Mouse (Mus musculus) embryonic facial prominence, embryonic 11.5 days (tissue): ENCODE results near the gene Fam155a. TPM values are rescaled to one million over a fixed set of nuclear protein-coding genes. Genes with fewer than 3 reads are reported as not detected.

Experiments used
- ATAC-seq: fragments of 200-750 bp; cut with Nextera tagmentation; replicated peaks from 2 replicates; pipeline ENCODE4 v1.8.0; 2017; ENCODE audit warnings: low read depth; ENCODE audit not compliant: insufficient number of reproducible peaks, low FRiP score, low TSS enrichment
- DNase-seq: peaks from one replicate; pipeline ENCODE4 v3.0.0-alpha.2; 2015; ENCODE audit warnings: low spot score
- H3K27ac ChIP-seq: fragments of 300-500 bp; sonication (generic); replicated peaks from 2 replicates; pipeline ENCODE4 v1.5.1; 2014; ENCODE audit warnings: mild to moderate bottlenecking, low read depth, low read length, control low read depth
- H3K27me3 ChIP-seq: fragments of 300-500 bp; sonication (generic); 2 replicates; pipeline ENCODE4 v1.6.1; 2014; ENCODE audit warnings: mild to moderate bottlenecking, low read length, moderate library complexity, mixed read lengths; ENCODE audit not compliant: control insufficient read depth, insufficient read depth
- H3K36me3 ChIP-seq: fragments of 300-500 bp; sonication (generic); replicated peaks from 2 replicates; pipeline ENCODE4 v1.6.1; 2014; ENCODE audit warnings: low read depth, mild to moderate bottlenecking, low read length, moderate library complexity, mixed read lengths; ENCODE audit not compliant: control insufficient read depth, insufficient read depth
- H3K4me1 ChIP-seq: fragments of 300-500 bp; sonication (generic); 2 replicates; pipeline ENCODE4 v1.6.1; 2014; ENCODE audit warnings: low read length, mixed read lengths; ENCODE audit not compliant: control insufficient read depth, insufficient read depth
- H3K4me2 ChIP-seq: fragments of 300-500 bp; sonication (generic); 2 replicates; pipeline ENCODE4 v1.6.1; 2014; ENCODE audit warnings: low read depth, mild to moderate bottlenecking, control low read depth, low read length, moderate library complexity
- H3K4me3 ChIP-seq: fragments of 300-500 bp; sonication (generic); 2 replicates; pipeline ENCODE4 v1.5.1; 2014; ENCODE audit warnings: low read depth, low read length, control low read depth
- H3K9ac ChIP-seq: fragments of 300-500 bp; sonication (generic); replicated peaks from 2 replicates; pipeline ENCODE4 v1.6.1; 2014; ENCODE audit warnings: mild to moderate bottlenecking, control low read depth, low read length
- H3K9me3 ChIP-seq: fragments of 300-500 bp; sonication (generic); replicated peaks from 2 replicates; pipeline ENCODE4 v1.6.1; 2016; ENCODE audit warnings: mild to moderate bottlenecking, low read length, inconsistent platforms, mixed read lengths; ENCODE audit not compliant: control insufficient read depth
- WGBS: fragments of 180-500 bp; shearing (Covaris S2); extraction: QIAGEN DNeasy Blood & Tissue Kit; methylation state at CpG from one replicate; pipeline ENCODE4 v1.1.7; 2014; 5-methylcytosine and 5-hydroxymethylcytosine counted together
- polyA plus RNA-seq: library from polyadenylated mRNA; unstranded; fragments of >200 nt; fragmentation: Nextera tagmentation; extraction: Ambion mirVana; gene quantifications from 2 replicates; pipeline ENCODE4 v1.2.1, GENCODE M21; 2014

The Fam155a gene
- polyA plus RNA-seq, 1 experiment from 2014 or later = 0.83 TPM

DNA sequence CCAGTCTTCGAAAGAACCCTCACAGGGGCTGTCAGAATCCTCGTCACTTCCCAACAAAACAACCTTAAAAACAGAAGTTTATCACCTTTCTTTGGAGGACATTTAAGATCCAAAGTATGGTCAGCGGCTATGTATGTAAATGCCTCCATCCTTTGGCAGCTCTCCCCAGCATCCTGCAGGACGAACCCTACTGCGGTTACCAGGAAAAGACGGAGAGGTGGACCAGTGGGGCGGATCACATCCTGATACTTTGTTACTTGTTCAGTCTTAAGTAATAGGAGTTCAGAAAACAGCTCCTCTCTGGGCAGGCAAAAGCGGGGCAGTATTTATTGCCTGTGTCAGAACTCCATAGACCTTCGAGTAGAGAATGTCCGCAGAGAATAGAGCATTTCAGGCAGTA lies 335.5 kb downstream of the Fam155a start:
- Histone ChIP-seq H3K27me3 (no peaks in the 10 kb centered on the region), H3K36me3 (no peaks in the 10 kb centered on the region), H3K4me2 (no peak overlapping the region), H3K27ac (no peak overlapping the region), H3K4me3 (no peak overlapping the region), H3K4me1 (no peaks in the 10 kb centered on the region), H3K9me3 (no peaks in the 10 kb centered on the region), H3K9ac (no peak overlapping the region)
- DNase-seq (peak; percentile 30), ATAC-seq (no peak)
- 57% methylated on average over 10 of the region's 10 CpGs for WGBS

DNA sequence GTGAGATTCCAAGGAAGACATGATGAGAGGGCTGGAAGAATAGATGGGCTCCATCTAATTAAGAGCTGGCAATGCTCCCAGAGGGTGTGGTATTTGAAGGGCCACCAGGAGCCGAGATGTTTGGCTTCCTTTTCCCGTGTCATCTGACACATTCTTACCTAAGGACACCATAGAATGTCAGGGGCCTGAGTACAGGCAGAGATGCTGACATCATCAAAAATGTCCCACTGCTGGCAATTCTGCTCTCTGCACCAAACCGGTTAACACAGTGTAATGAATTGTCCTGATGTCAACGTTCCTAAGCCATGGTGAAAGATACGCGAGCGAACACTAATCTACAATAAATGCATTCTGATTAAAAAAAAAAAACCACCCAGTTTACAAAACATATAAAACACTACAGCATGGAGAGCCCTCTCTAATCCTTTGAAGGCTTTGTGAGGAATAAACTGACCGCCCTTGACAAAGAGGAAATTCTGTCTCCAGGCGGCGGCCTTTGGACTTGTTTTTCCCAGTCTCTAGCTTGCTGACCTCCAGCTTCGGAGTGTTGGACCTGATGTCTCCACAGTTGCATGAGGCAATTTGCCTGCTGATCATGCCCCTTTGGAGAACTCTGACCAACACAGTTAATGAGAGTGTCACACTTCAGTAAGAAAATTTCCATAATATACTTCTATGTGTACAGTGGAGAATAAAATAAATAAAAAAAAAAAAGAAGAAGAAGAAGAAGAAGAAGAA lies 338.2 kb downstream of the Fam155a start:
- ATAC-seq = no peak
- Histone ChIP-seq H3K36me3 (no peaks in the 10 kb centered on the region), H3K27ac (no peak overlapping the region), H3K9ac (no peak overlapping the region), H3K9me3 (no peaks in the 10 kb centered on the region), H3K4me1 (no peaks in the 10 kb centered on the region), H3K4me2 (no peak overlapping the region), H3K4me3 (no peak overlapping the region), H3K27me3 (no peaks in the 10 kb centered on the region)
- no peak for DNase-seq
- WGBS = 88% methylated on average over 11 of the region's 11 CpGs

DNA sequence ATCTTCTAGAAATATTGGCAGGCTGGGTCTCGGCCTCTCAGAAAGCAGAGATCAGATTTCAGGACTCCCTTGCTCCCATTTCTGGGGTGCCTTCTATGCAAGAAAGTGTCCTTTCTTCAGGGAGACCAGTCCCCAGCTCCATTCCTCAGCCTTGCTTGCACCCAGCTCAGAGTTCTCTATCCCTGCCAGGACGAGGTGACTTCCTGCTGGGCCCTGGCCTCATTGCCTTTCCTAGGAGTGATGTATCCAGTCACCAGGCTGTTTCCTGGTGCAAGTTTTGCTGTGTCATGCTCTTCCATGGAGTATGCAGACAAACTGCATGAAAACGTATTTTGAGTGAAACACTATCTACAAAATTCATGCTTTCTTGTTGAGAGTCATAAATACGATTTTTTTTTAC lies 342.1 kb downstream of the Fam155a start:
- DNase-seq (no peak), ATAC-seq (no peak)
- Histone ChIP-seq H3K9ac (no peak overlapping the region), H3K4me3 (no peak overlapping the region), H3K27me3 (no peaks in the 10 kb centered on the region), H3K4me2 (no peak overlapping the region), H3K4me1 (no peaks in the 10 kb centered on the region), H3K27ac (no peak overlapping the region), H3K36me3 (no peaks in the 10 kb centered on the region), H3K9me3 (no peaks in the 10 kb centered on the region)
- 55% methylated on average over 4 of the region's 4 CpGs for WGBS

DNA sequence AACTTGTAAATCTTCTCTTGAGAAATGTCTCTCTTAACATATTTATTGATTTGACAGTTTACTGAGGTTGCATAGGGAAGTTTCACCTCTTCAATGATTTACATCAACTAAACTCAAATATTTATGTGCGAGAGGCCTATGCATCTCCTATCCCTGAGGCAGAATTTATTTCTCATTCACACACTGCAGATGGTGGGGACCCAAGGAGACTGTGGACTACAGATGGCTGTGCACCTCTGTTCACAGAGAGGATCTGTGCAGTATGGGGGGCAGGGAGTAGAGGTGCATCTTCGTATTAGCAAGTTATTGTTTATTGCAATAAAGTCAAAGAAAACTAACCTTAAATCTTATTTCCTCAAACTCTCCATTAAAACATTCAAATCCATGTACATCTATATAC lies 346.9 kb downstream of the Fam155a start:
- Histone ChIP-seq H3K27ac (no peak overlapping the region), H3K36me3 (no peaks in the 10 kb centered on the region), H3K4me1 (no peaks in the 10 kb centered on the region), H3K9me3 (no peaks in the 10 kb centered on the region), H3K4me2 (no peak overlapping the region), H3K4me3 (no peak overlapping the region), H3K9ac (no peak overlapping the region), H3K27me3 (no peaks in the 10 kb centered on the region)
- no peak for ATAC-seq
- no peak for DNase-seq
- 80% methylated on average over 2 of the region's 2 CpGs for WGBS

DNA sequence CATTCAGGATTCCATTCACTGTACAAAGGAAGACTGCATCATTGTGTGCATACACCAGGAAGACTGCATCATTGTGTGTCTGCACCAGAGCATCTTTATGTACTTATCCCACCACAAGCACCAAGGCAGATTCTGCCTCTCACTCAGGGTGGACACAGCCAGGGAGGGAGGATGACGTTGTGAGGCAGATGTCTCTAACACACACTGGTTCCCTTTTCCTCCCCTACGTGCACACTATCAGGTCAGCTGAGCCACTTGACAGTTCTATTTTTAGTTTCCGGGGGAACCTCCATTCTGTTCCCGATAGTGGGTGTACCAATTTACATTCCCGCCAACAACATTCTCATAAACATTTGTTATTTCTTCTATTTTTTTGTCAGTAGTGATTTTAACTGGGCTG lies 347.4 kb downstream of the Fam155a start:
- H3K36me3 ChIP-seq = no peaks in the 10 kb centered on the region
- WGBS = 71% methylated on average over 5 of the region's 5 CpGs

DNA sequence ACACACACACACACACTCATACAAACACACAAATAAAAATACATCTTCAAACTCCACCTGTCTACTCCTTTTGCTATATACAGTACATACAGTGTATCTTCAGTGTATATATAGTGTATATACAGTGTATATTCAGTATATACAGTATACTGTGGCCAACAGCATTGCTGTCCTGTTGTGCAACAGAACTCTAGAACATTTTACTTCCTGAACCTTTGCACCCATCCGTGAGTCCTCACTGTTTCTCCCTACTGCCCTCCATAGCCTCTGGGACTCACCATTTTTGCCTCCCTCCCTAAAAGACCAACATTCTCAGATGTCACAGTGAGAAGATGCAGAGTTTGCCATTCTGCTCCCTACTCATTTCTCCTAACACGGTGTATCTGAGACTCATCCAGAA lies 347.8 kb downstream of the Fam155a start:
- Histone ChIP-seq H3K36me3 (no peaks in the 10 kb centered on the region), H3K4me3 (no peak overlapping the region), H3K4me2 (no peak overlapping the region), H3K9me3 (no peaks in the 10 kb centered on the region), H3K4me1 (no peaks in the 10 kb centered on the region), H3K27ac (no peak overlapping the region), H3K9ac (no peak overlapping the region), H3K27me3 (no peaks in the 10 kb centered on the region)
- WGBS = 75% methylated on average over 2 of the region's 2 CpGs
- no peak for DNase-seq
- no peak for ATAC-seq

More for the DNA sequence above, 347.4 kb downstream of the Fam155a start:
- no peaks in the 10 kb centered on the region for H3K4me1 ChIP-seq
- H3K9me3 ChIP-seq = no peaks in the 10 kb centered on the region
- no peak overlapping the region for H3K4me3 ChIP-seq
- no peak overlapping the region for H3K9ac ChIP-seq
- DNase-seq (no peak), ATAC-seq (no peak)
- no peak overlapping the region for H3K4me2 ChIP-seq
- H3K27ac ChIP-seq = no peak overlapping the region
- H3K27me3 ChIP-seq = no peaks in the 10 kb centered on the region

DNA sequence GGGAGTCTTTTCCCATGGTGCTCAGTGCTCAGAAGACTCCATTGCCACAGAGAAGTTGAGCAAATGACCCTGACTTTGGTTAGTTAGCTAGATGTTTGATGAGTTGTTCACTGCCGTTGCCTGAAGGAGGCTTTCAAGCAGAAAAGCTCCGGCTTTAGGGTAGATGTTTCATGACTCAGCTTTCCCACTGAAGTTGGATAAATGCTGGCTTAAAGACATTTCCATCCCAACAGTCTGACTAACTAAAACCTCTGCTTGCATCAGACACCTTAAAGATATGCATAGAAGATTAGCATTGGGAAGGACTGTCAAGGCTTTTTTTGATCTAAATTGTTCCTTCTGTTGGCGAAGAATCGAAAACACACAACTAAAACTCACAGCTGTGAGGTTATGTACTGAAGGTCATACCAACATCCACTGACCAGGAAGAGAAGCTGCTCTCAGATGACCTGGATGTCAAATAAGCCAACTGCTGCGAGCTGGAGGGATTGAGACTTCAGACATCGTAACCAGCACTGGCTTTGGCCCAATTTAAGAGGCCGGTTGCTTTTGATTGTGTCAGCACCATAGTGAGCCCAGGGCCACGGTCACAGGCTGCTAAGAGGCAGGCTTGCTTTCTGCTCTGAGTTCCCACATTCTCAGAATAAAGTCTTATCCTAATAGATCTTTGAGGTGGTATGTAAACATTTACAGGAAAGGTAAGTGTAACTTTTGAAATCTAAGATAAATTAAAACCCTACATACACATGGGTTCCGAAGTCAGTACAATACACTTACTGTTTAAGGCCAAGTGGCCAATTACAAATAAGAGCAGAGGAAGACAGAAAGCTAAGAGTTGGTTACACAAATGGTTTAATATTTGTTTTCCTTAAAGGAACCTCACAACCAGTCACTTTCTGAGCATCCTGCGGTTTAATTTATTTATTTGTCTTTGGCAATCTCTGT lies 351.8 kb downstream of the Fam155a start:
- Histone ChIP-seq H3K9ac (no peak overlapping the region), H3K4me1 (no peaks in the 10 kb centered on the region), H3K4me3 (no peak overlapping the region), H3K4me2 (no peak overlapping the region), H3K9me3 (no peaks in the 10 kb centered on the region), H3K27ac (no peak overlapping the region), H3K36me3 (no peaks in the 10 kb centered on the region), H3K27me3 (no peaks in the 10 kb centered on the region)
- ATAC-seq = no peak
- WGBS = 68% methylated on average over 10 of the region's 10 CpGs
- no peak for DNase-seq

DNA sequence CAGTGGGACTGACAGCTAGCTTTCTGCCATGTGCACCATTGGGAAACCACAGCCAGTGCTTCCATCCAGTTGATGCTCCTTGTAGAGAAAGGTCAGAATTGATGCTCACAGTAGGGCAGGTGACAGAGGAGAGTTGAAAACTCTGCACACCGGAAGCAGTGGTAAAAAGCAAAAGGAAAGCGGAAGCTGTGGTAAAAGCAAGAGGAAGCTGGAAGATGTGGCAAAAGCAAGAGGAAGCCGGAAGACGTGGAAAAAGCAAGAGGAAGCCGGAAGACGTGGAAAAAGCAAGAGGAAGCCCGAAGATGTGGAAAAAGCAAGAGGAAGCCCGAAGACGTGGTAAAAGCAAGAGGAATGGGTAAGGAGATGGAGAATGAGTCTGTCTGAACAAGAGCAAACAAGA lies 354.8 kb downstream of the Fam155a start:
- Histone ChIP-seq H3K27ac (no peak overlapping the region), H3K36me3 (no peaks in the 10 kb centered on the region), H3K27me3 (no peaks in the 10 kb centered on the region), H3K4me1 (no peaks in the 10 kb centered on the region), H3K4me2 (no peak overlapping the region), H3K4me3 (no peak overlapping the region), H3K9ac (no peak overlapping the region), H3K9me3 (no peaks in the 10 kb centered on the region)
- 87% methylated on average over 9 of the region's 9 CpGs for WGBS
- DNase-seq (no peak), ATAC-seq (no peak)
